Comparison of ENCODE assay signal across 9 mouse cellular contexts in genomic region chr13:37482038-37482437, GRCm38 (mm10).
A peak's percentile ranks its signal among the peaks of the same experiment; 100 is the strongest.
DNase-seq lines count a peak whose midpoint lies in the region; ATAC-seq and TF ChIP-seq lines count a peak whose summit lies in the region.
"Had no signal": no experiment of that assay in that cellular context is flagged by ENCODE, and none has a peak within 500 bp of the region (broad histone marks: within the 10 kb centered on the region; RNA-seq: fewer than 3 reads in every experiment).

No protein-coding gene starts in this region.

- H3K27ac ChIP-seq in embryonic facial prominence, embryonic 10.5 days (replicated peaks), result peak overlapping the region; percentile 90
- 0 out of 2 replicates have a peak overlapping the region, but pooled peaks have one; percentile 41 for H3K27ac ChIP-seq in intestine, postnatal 0 days (ENCODE audit: low read depth, low read length)
- H3K27ac ChIP-seq in lung, embryonic 14.5 days (ENCODE audit: low read depth), result peak overlapping the region; percentile 92
- H3K27ac ChIP-seq: neural tube, embryonic 12.5 days had no signal

- H3K4me1 ChIP-seq in embryonic facial prominence, embryonic 10.5 days, result peaks cover 33% of the 10 kb centered on the region
- peaks cover 5% of the 10 kb centered on the region; the same call in 1 of the 2 replicates for H3K4me1 ChIP-seq in intestine, postnatal 0 days (replicated peaks; ENCODE audit: control insufficient read depth, insufficient read depth, low read length)
- peaks cover 28% of the 10 kb centered on the region for H3K4me1 ChIP-seq in lung, embryonic 14.5 days (ENCODE audit: insufficient read depth)

- peak; percentile 21 for DNase-seq in gastrocnemius, adult 18-20 months (ENCODE audit: low spot score)
- DNase-seq in gastrocnemius, postnatal 4 days (ENCODE audit: low spot score in 2 of 2), result no peak
- no peak for DNase-seq in embryonic facial prominence, embryonic 10.5 days (ENCODE audit: low spot score)
- DNase-seq in lung, embryonic 14.5 days, result peak; percentile 71
- DNase-seq in left cerebral cortex, postnatal 36 days (ENCODE audit: low spot score in 2 of 2), result no peak
- no peak for DNase-seq in right cerebral cortex, adult 18-20 months
- DNase-seq in B cell, adult 2 months, result no peak

- ATAC-seq in intestine, postnatal 0 days, result no peak
- ATAC-seq in lung, embryonic 14.5 days (ENCODE audit: insufficient read depth), result no peak

- no peak overlapping the region for H3K4me2 ChIP-seq in intestine, postnatal 0 days (replicated peaks; ENCODE audit: low read depth)
- peak overlapping the region; percentile 23; the same call in 1 of the 2 replicates for H3K4me2 ChIP-seq in lung, embryonic 14.5 days

- no peaks in the 10 kb centered on the region for H3K9me3 ChIP-seq in embryonic facial prominence, embryonic 10.5 days
- no peaks in the 10 kb centered on the region for H3K9me3 ChIP-seq in intestine, postnatal 0 days (ENCODE audit: control insufficient read depth)
- H3K9me3 ChIP-seq in lung, embryonic 14.5 days (ENCODE audit: low read depth, low read length), result no peaks in the 10 kb centered on the region
- H3K9me3 ChIP-seq: neural tube, embryonic 12.5 days had no signal

- no peak overlapping the region for H3K4me3 ChIP-seq in embryonic facial prominence, embryonic 10.5 days
- H3K4me3 ChIP-seq in intestine, postnatal 0 days (ENCODE audit: low read depth, low read length), result no peak overlapping the region
- H3K4me3 ChIP-seq in lung, embryonic 14.5 days (ENCODE audit: low read depth, low read length), result no peak overlapping the region
- H3K4me3 ChIP-seq: neural tube, embryonic 12.5 days had no signal

- WGBS in embryonic facial prominence, embryonic 10.5 days, result 47% methylated on average over 2 of the region's 2 CpGs
- WGBS in intestine, postnatal 0 days, result 30% methylated on average over 2 of the region's 2 CpGs
- WGBS in lung, embryonic 14.5 days, result 4% methylated on average over 2 of the region's 2 CpGs

- intact Hi-C loops in left cerebral cortex, postnatal 36 days (cut with DNase I), result no loop called here

- H3K9ac ChIP-seq in intestine, postnatal 0 days (ENCODE audit: low read depth, low read length), result no peak overlapping the region
- no peak overlapping the region for H3K9ac ChIP-seq in lung, embryonic 14.5 days
- H3K9ac ChIP-seq: neural tube, embryonic 12.5 days had no signal

- TF ChIP-seq CTCF in intestine, postnatal 0 days (IDR thresholded peaks at IDR 0.05; ENCODE audit: low read depth), result no peak
- no peak for TF ChIP-seq CTCF in lung, embryonic 14.5 days (IDR thresholded peaks at IDR 0.05; ENCODE audit: low read depth)

- H3K36me3 ChIP-seq in embryonic facial prominence, embryonic 10.5 days (replicated peaks), result no peaks in the 10 kb centered on the region
- no peaks in the 10 kb centered on the region for H3K36me3 ChIP-seq in intestine, postnatal 0 days (ENCODE audit: control insufficient read depth, insufficient read depth)
- H3K36me3 ChIP-seq in lung, embryonic 14.5 days (ENCODE audit: insufficient read depth), result no peaks in the 10 kb centered on the region
- H3K36me3 ChIP-seq: neural tube, embryonic 12.5 days had no signal

- peaks cover 4% of the 10 kb centered on the region; the same call in 1 of the 2 replicates for H3K27me3 ChIP-seq in embryonic facial prominence, embryonic 10.5 days (replicated peaks; ENCODE audit: low read depth, poor library complexity, severe bottlenecking)
- H3K27me3 ChIP-seq in intestine, postnatal 0 days (replicated peaks; ENCODE audit: control insufficient read depth, insufficient read depth, low read length), result no peaks in the 10 kb centered on the region
- no peaks in the 10 kb centered on the region for H3K27me3 ChIP-seq in lung, embryonic 14.5 days (ENCODE audit: insufficient read depth, low read length)
- H3K27me3 ChIP-seq: neural tube, embryonic 12.5 days had no signal

Comparison
In these comparisons a context has a peak if more than half of its experiments do, and no peak if none do; other contexts are left out.
1. DNase-seq: peak in gastrocnemius, adult 18-20 months (single experiment) and lung, embryonic 14.5 days (single experiment); none in gastrocnemius, postnatal 4 days (0 of 2), embryonic facial prominence, embryonic 10.5 days (single experiment), left cerebral cortex, postnatal 36 days (0 of 2), right cerebral cortex, adult 18-20 months (single experiment) and B cell, adult 2 months (0 of 2).
2. H3K27ac ChIP-seq: peak in every context shown above with its lines; median percentile 92 in lung, embryonic 14.5 days; 90 in embryonic facial prominence, embryonic 10.5 days; 41 in intestine, postnatal 0 days.